Mouse (Mus musculus): ENCODE results near the gene Sdk1. TPM values are rescaled to one million over a fixed set of nuclear protein-coding genes. Genes with fewer than 3 reads are reported as not detected.
A peak's percentile ranks its signal among the peaks of the same experiment; 100 is the strongest.

The Sdk1 gene
- polyA plus RNA-seq, 1 experiment from 2014 or later: 1.9 TPM

GRCm38 (mm10) chr5:142173636-142174035 is 932.3 kb downstream of the Sdk1 start:
- 0 out of 2 replicates have a peak overlapping the region, but pooled peaks have one; percentile 14 for H3K27ac ChIP-seq (replicated peaks; ENCODE audit: low read depth, low read length)
- H3K27me3 ChIP-seq (ENCODE audit: control insufficient read depth, insufficient read depth, low read length): peaks cover 8% of the 10 kb centered on the region; the same call in 1 of the 2 replicates
- no peak overlapping the region for H3K4me2 ChIP-seq (ENCODE audit: low read length)
- H3K9me3 ChIP-seq (ENCODE audit: control insufficient read depth, low read length): no peaks in the 10 kb centered on the region
- no peaks in the 10 kb centered on the region for H3K36me3 ChIP-seq (ENCODE audit: control insufficient read depth, insufficient read depth, low read length)
- no peak overlapping the region for H3K9ac ChIP-seq (replicated peaks; ENCODE audit: low read length)
- DNase-seq: no peak
- 76% methylated on average over 4 of the region's 4 CpGs for WGBS
- no peak overlapping the region for H3K4me3 ChIP-seq (replicated peaks; ENCODE audit: low read depth, low read length)
- H3K4me1 ChIP-seq (ENCODE audit: control insufficient read depth, insufficient read depth, low read length): peaks cover 13% of the 10 kb centered on the region
- ATAC-seq (ENCODE audit: low FRiP score, low TSS enrichment): no peak

- peaks cover 14% of the 10 kb centered on the region for H3K27me3 ChIP-seq (ENCODE audit: control insufficient read depth, insufficient read depth, low read length)
- H3K4me1 ChIP-seq (ENCODE audit: control insufficient read depth, insufficient read depth, low read length): peaks cover 25% of the 10 kb centered on the region
- DNase-seq: peak; percentile 56
- H3K9ac ChIP-seq (replicated peaks; ENCODE audit: low read length): no peak overlapping the region
- H3K27ac ChIP-seq (replicated peaks; ENCODE audit: low read depth, low read length): peak overlapping the region; percentile 66
- no peak overlapping the region for H3K4me3 ChIP-seq (replicated peaks; ENCODE audit: low read depth, low read length)
- no peaks in the 10 kb centered on the region for H3K9me3 ChIP-seq (ENCODE audit: control insufficient read depth, low read length)
- H3K36me3 ChIP-seq (ENCODE audit: control insufficient read depth, insufficient read depth, low read length): no peaks in the 10 kb centered on the region
- ATAC-seq (ENCODE audit: low FRiP score, low TSS enrichment): no peak
- no peak overlapping the region for H3K4me2 ChIP-seq (ENCODE audit: low read length)
- 25% methylated on average over 8 of the region's 8 CpGs for WGBS
Measured at GRCm38 (mm10) chr5:142178164-142178563, 936.9 kb downstream of the Sdk1 start.

- peak overlapping the region; percentile 29; the same call in 1 of the 2 replicates for H3K9ac ChIP-seq (replicated peaks; ENCODE audit: low read length)
Measured at GRCm38 (mm10) chr5:142179304-142179703, 938.0 kb downstream of the Sdk1 start.

GRCm38 (mm10) chr5:142181862-142182261 is 940.6 kb downstream of the Sdk1 start:
- DNase-seq: peak; percentile 28
- no peaks in the 10 kb centered on the region; the same call in 1 of the 2 replicates for H3K9me3 ChIP-seq (ENCODE audit: control insufficient read depth, low read length)

More at GRCm38 (mm10) chr5:142179304-142179703, 938.0 kb downstream of the Sdk1 start:
- WGBS: 4% methylated on average over 11 of the region's 11 CpGs
- Histone ChIP-seq H3K4me2 (ENCODE audit: low read length) (peak overlapping the region; percentile 31), H3K9me3 (ENCODE audit: control insufficient read depth, low read length) (no peaks in the 10 kb centered on the region; the same call in 1 of the 2 replicates), H3K36me3 (ENCODE audit: control insufficient read depth, insufficient read depth, low read length) (no peaks in the 10 kb centered on the region), H3K4me1 (ENCODE audit: control insufficient read depth, insufficient read depth, low read length) (peaks cover 25% of the 10 kb centered on the region), H3K4me3 (replicated peaks; ENCODE audit: low read depth, low read length) (no peak overlapping the region), H3K27ac (replicated peaks; ENCODE audit: low read depth, low read length) (peak overlapping the region; percentile 60), H3K27me3 (ENCODE audit: control insufficient read depth, insufficient read depth, low read length) (peaks cover 14% of the 10 kb centered on the region)
- DNase-seq (peak; percentile 79), ATAC-seq (ENCODE audit: low FRiP score, low TSS enrichment) (peak; percentile 69)

GRCm38 (mm10) chr5:142188765-142189164 is 947.5 kb downstream of the Sdk1 start:
- H3K4me3 ChIP-seq (replicated peaks; ENCODE audit: low read depth, low read length): no peak overlapping the region
- H3K9ac ChIP-seq (replicated peaks; ENCODE audit: low read length): no peak overlapping the region
- no peak for ATAC-seq (ENCODE audit: low FRiP score, low TSS enrichment)
- WGBS: 89% methylated on average over 5 of the region's 5 CpGs
- H3K36me3 ChIP-seq (ENCODE audit: control insufficient read depth, insufficient read depth, low read length): no peaks in the 10 kb centered on the region
- H3K9me3 ChIP-seq (ENCODE audit: control insufficient read depth, low read length): no peaks in the 10 kb centered on the region; the same call in 1 of the 2 replicates
- H3K4me2 ChIP-seq (ENCODE audit: low read length): no peak overlapping the region
- no peaks in the 10 kb centered on the region for H3K27me3 ChIP-seq (ENCODE audit: control insufficient read depth, insufficient read depth, low read length)
- H3K27ac ChIP-seq (replicated peaks; ENCODE audit: low read depth, low read length): no peak overlapping the region
- no peaks in the 10 kb centered on the region; the same call in 1 of the 2 replicates for H3K4me1 ChIP-seq (ENCODE audit: control insufficient read depth, insufficient read depth, low read length)
- DNase-seq: no peak

More at GRCm38 (mm10) chr5:142181862-142182261, 940.6 kb downstream of the Sdk1 start:
- Histone ChIP-seq H3K4me3 (replicated peaks; ENCODE audit: low read depth, low read length) (no peak overlapping the region), H3K36me3 (ENCODE audit: control insufficient read depth, insufficient read depth, low read length) (no peaks in the 10 kb centered on the region), H3K27ac (replicated peaks; ENCODE audit: low read depth, low read length) (no peak overlapping the region), H3K4me1 (ENCODE audit: control insufficient read depth, insufficient read depth, low read length) (peaks cover 25% of the 10 kb centered on the region), H3K9ac (replicated peaks; ENCODE audit: low read length) (no peak overlapping the region), H3K27me3 (ENCODE audit: control insufficient read depth, insufficient read depth, low read length) (peaks cover 6% of the 10 kb centered on the region; the same call in 1 of the 2 replicates), H3K4me2 (ENCODE audit: low read length) (no peak overlapping the region)
- ATAC-seq (ENCODE audit: low FRiP score, low TSS enrichment): no peak
- WGBS: 66% methylated on average over 14 of the region's 14 CpGs

- no peak overlapping the region for H3K4me2 ChIP-seq (ENCODE audit: low read length)
- no peaks in the 10 kb centered on the region for H3K27me3 ChIP-seq (ENCODE audit: control insufficient read depth, insufficient read depth, low read length)
- H3K4me1 ChIP-seq (ENCODE audit: control insufficient read depth, insufficient read depth, low read length): no peaks in the 10 kb centered on the region
- DNase-seq (no peak), ATAC-seq (ENCODE audit: low FRiP score, low TSS enrichment) (no peak)
- no peaks in the 10 kb centered on the region for H3K9me3 ChIP-seq (ENCODE audit: control insufficient read depth, low read length)
- no peak overlapping the region for H3K27ac ChIP-seq (replicated peaks; ENCODE audit: low read depth, low read length)
- no peak overlapping the region for H3K4me3 ChIP-seq (replicated peaks; ENCODE audit: low read depth, low read length)
- H3K36me3 ChIP-seq (ENCODE audit: control insufficient read depth, insufficient read depth, low read length): no peaks in the 10 kb centered on the region
- H3K9ac ChIP-seq (replicated peaks; ENCODE audit: low read length): no peak overlapping the region
Measured at GRCm38 (mm10) chr5:142209911-142210310, 968.6 kb downstream of the Sdk1 start.

- Histone ChIP-seq H3K4me3 (replicated peaks; ENCODE audit: low read depth, low read length) (no peak overlapping the region), H3K27ac (replicated peaks; ENCODE audit: low read depth, low read length) (no peak overlapping the region), H3K4me1 (ENCODE audit: control insufficient read depth, insufficient read depth, low read length) (no peaks in the 10 kb centered on the region), H3K9me3 (ENCODE audit: control insufficient read depth, low read length) (no peaks in the 10 kb centered on the region), H3K36me3 (ENCODE audit: control insufficient read depth, insufficient read depth, low read length) (no peaks in the 10 kb centered on the region), H3K9ac (replicated peaks; ENCODE audit: low read length) (no peak overlapping the region), H3K4me2 (ENCODE audit: low read length) (no peak overlapping the region), H3K27me3 (ENCODE audit: control insufficient read depth, insufficient read depth, low read length) (no peaks in the 10 kb centered on the region)
- ATAC-seq (ENCODE audit: low FRiP score, low TSS enrichment) (no peak), DNase-seq (no peak)
- 62% methylated on average over 11 of the region's 11 CpGs for WGBS
Measured at GRCm38 (mm10) chr5:142212252-142212651, 971.0 kb downstream of the Sdk1 start.

- no peak overlapping the region for H3K27ac ChIP-seq (replicated peaks; ENCODE audit: low read depth, low read length)
- no peaks in the 10 kb centered on the region for H3K9me3 ChIP-seq (ENCODE audit: control insufficient read depth, low read length)
- ATAC-seq (ENCODE audit: low FRiP score, low TSS enrichment) (no peak), DNase-seq (peak; percentile 20)
- H3K27me3 ChIP-seq (ENCODE audit: control insufficient read depth, insufficient read depth, low read length): no peaks in the 10 kb centered on the region
- H3K4me3 ChIP-seq (replicated peaks; ENCODE audit: low read depth, low read length): no peak overlapping the region
- no peaks in the 10 kb centered on the region for H3K4me1 ChIP-seq (ENCODE audit: control insufficient read depth, insufficient read depth, low read length)
- no peak overlapping the region for H3K4me2 ChIP-seq (ENCODE audit: low read length)
- 77% methylated on average over 5 of the region's 5 CpGs for WGBS
- no peak overlapping the region for H3K9ac ChIP-seq (replicated peaks; ENCODE audit: low read length)
- no peaks in the 10 kb centered on the region for H3K36me3 ChIP-seq (ENCODE audit: control insufficient read depth, insufficient read depth, low read length)
Measured at GRCm38 (mm10) chr5:142215981-142216380, 974.7 kb downstream of the Sdk1 start.

- H3K27me3 ChIP-seq (ENCODE audit: control insufficient read depth, insufficient read depth, low read length): no peaks in the 10 kb centered on the region
- no peak overlapping the region for H3K9ac ChIP-seq (replicated peaks; ENCODE audit: low read length)
- H3K4me2 ChIP-seq (ENCODE audit: low read length): no peak overlapping the region
- DNase-seq: peak; percentile 40
- H3K36me3 ChIP-seq (ENCODE audit: control insufficient read depth, insufficient read depth, low read length): no peaks in the 10 kb centered on the region
- no peak for ATAC-seq (ENCODE audit: low FRiP score, low TSS enrichment)
- no peak overlapping the region for H3K27ac ChIP-seq (replicated peaks; ENCODE audit: low read depth, low read length)
- no peaks in the 10 kb centered on the region for H3K4me1 ChIP-seq (ENCODE audit: control insufficient read depth, insufficient read depth, low read length)
- H3K9me3 ChIP-seq (ENCODE audit: control insufficient read depth, low read length): no peaks in the 10 kb centered on the region
- 94% methylated on average over 12 of the region's 12 CpGs for WGBS
- no peak overlapping the region for H3K4me3 ChIP-seq (replicated peaks; ENCODE audit: low read depth, low read length)
Measured at GRCm38 (mm10) chr5:142220851-142221503, 979.7 kb downstream of the Sdk1 start.
